Mouse (Mus musculus): ENCODE results near the gene Slc6a3.

DNA sequence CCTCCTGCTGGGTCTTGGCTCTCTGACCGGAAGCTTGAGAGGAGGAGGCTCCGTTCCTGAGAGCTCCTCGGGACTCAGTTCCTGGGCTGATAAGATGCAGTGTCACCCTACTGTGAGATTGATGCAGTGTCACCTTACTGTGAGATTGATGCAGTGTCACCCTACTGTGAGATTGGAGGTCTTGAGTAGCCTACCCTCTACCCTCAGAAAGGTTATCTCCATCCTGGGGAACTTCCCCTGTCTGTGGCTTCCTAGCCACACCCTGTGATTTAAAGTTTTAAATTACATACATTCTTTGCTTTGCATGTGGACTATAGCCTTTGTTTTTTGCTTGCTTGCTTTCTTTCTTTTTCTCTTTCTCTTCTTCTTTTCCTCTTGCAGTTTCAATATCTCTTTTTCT lies 48.4 kb upstream of the Slc6a3 start:
- TF ChIP-seq POLR2A (IDR thresholded peaks at IDR 0.05; ENCODE audit: extremely low read depth, insufficient read depth, low read length) (no peak), CTCF (IDR thresholded peaks at IDR 0.05; ENCODE audit: extremely low read depth, insufficient read depth, low read length) (no peak)

Measured in cortical plate, adult 2 months (tissue).